Mouse (Mus musculus): ENCODE measurements around the gene Carm1.
"Not testable (repeated sequence)": the region's sequence is repeated elsewhere in the genome, so short reads cannot be mapped to it uniquely, and the experiment has no call there.

The Carm1 gene

GRCm38 (mm10) chr9:21546789-21547074 lies at the start of gene Carm1:
Gene Carm1, plus strand, starts transcription at chr9:21546894.
- DNase-seq (ENCODE audit: low read depth) = no peak

DNA sequence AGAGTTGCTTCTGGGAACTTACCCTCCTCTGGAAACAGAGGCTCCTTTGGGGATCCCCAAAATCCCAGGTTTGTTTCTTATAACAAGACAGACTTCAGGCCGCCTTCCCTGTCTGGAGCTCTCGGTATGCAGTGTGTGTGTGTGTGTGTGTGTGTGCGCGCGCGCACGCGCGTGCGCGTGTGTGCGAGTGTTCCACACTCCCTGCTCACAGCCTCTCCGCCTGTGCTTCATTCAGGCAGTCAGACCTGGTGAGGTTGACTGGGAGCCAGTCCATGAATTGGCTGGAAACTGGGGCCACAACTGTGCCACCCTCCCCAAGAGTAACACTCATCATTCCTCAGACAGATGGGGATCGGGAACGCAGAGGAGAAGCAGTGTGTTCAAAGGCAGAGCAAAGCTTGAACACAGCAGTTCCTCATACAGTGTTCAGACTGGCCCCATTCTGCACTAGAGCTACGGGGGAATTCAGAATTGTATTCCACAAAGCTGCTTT lies 49.6 kb upstream of the Carm1 start:
- DNase-seq (ENCODE audit: low read depth) = no peak

- DNase-seq (ENCODE audit: low read depth) = peak; percentile 76
Observed at GRCm38 (mm10) chr9:21497664-21498063, 49.0 kb upstream of the Carm1 start.

DNA sequence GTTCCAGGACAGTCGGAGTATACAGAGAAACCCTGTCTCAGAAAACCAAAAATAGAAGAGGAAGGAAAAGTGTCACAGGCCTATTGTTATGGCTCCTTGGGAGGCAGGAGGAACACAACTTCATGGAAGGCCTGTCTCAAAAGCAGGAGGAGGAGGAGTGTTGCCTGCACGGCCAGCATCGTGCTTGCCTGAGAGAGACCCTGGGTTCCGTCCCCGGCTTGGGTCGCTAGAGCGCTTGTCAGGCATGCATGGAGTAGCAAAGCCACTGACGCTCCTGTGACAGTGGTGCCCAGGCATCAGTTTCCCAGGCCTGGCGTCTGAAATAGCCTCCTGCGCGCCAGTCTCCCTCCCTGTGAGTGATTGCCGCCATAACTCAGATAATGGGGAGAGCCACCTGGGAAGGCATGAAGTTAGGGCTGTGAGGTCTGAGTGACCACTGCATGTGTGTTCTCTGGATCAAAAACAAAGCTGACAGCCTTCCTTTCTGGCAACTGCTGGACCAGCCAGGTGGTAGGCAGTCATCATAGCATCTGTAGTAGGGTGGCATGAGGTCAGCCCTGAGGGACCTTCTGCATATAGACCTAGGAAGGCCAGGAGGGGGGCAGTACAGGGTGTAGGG lies 48.3 kb upstream of the Carm1 start:
- no peak for DNase-seq (ENCODE audit: low read depth)

GRCm38 (mm10) chr9:21503352-21503751 lies 43.3 kb upstream of the Carm1 start:
- DNase-seq (ENCODE audit: low read depth) = no peak

DNA sequence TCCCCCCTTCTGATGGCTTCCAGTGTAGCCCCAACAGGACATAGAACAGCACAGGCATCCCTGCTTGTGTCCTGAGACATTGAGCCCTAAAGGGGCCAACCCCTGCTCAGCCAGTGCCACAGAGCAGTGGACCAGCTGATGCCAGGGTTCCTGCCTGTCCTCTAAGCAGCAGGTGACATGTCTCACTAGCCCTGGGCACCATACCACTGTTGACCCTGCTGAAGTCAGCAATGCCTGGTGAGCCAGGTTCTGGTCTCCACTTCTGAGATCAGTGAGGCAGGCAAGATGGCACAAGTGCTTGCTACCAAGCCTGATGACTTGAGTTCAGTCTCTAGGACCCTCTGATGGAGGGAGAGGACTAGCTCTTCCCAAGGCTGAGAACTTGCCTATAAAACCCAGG lies 40.9 kb upstream of the Carm1 start:
- DNase-seq (ENCODE audit: low read depth) = no peak

- DNase-seq (ENCODE audit: low read depth) = no peak
Observed at GRCm38 (mm10) chr9:21507753-21508430, 38.8 kb upstream of the Carm1 start.

GRCm38 (mm10) chr9:21508871-21509404 lies 37.8 kb upstream of the Carm1 start:
- peak; percentile 18 for DNase-seq (ENCODE audit: low read depth)

DNA sequence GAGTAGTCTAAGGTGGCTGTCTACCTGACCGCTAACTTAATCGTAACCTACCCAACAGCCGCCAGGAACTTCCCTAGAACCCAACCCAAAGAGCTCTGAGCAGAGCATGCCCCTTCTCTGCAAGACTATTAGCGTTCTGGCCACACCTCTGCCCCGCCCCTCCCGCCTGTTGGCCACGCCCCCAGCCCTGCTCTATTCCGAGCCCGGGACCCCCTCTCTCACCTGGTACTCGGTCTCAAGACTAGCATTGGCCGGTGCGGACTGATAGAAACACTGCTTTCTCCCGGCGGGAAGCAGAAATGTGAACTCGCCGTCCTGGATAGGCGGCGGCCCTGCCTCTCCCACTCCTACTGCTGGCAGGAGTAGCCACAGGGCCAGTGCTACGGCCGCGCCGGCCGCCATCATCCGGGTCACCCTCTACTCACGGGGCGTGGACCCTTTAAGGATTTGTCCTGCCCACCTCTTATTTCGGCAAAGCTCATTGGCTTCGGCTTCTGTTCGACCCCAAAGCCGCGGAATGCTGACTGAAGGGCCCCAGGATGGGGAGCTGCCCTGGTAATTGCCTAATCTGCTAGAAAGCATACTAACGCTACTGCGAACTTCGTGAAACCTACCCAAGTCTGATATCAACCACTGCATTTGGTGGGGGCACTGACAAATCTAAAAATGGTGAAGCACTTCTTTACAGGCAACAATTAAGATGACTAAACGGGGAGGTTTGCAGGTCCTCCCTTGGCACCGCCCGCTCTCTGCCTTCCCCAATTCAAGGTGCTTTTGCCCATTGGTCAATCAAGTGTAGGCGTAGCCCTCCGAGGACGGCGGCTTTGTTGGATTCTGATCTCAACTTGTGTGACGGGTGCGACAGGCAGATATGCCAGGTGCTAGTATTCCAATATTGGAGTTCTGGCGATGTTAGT lies 36.7 kb upstream of the Carm1 start, which contains the start of gene Tmed1:
TSS of gene Tmed1 (minus strand) at position 481 of the 917 bp plus-strand sequence.
- peak; percentile 94 for DNase-seq (ENCODE audit: low read depth)

- no peak for DNase-seq (ENCODE audit: low read depth)
Observed at GRCm38 (mm10) chr9:21510689-21511015, 36.0 kb upstream of the Carm1 start.

DNA sequence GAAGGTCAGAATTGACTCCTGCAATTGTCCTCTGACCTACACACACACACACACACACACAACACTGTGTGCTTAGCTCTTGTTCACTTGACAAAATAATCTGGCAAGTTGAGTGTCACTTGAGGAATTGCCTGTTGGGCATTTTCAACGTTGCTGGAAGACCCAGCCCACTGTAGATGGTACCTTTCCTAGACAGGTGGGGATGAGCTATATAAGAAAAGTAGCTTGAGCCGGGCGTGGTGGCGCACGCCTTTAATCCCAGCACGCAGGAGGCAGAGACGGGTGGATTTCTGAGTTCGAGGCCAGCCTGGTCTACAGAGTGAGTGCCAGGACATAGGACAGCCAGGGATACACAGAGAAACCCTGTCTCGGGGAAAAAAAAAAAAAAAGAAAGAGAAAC lies 35.6 kb upstream of the Carm1 start:
- DNase-seq (ENCODE audit: low read depth) = no peak

GRCm38 (mm10) chr9:21513466-21513865 lies 33.2 kb upstream of the Carm1 start:
- no peak for DNase-seq (ENCODE audit: low read depth)

- DNase-seq (ENCODE audit: low read depth) = no peak
Observed at GRCm38 (mm10) chr9:21517947-21518495, 28.7 kb upstream of the Carm1 start.

- DNase-seq (ENCODE audit: low read depth) = not testable (repeated sequence)
Observed at GRCm38 (mm10) chr9:21518690-21519089, 28.0 kb upstream of the Carm1 start.

DNA sequence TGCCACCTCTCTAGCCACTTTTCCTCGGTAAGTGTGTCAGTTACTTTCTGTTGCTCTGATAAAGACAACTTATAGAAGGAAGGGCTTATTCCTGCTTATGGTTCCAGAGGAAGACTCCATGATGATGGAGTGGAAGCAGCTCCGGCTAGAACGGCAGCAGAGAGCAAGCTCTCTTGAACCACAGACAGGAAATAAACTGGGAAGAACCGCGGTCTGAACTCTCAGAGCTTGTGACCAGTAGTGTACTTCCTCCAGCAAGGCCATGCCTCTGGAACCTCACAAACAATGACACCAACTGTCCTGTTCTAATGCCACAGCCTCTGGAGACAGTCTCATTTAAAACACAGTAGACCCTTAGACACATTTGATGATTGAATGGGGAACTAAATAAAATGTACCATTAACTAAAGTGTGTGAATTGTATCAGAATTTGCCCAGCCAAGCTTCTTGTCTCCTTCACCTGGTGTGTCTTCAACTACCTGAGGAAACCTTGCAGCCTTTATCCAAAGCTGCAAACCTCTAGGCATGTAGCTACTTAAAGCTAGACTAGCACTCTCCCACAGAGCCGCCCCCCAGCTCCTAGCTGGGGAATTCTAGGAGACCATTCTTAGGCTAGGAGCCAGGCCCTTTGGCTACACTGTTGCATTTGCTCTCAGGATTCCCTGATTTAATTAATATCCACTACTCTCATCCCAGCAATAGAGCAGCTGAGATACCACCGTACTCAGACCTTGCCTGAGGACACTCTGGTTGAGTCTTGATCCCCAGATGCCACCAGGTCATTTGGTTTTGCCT lies 21.4 kb upstream of the Carm1 start:
- DNase-seq (ENCODE audit: low read depth) = peak; percentile 40

DNA sequence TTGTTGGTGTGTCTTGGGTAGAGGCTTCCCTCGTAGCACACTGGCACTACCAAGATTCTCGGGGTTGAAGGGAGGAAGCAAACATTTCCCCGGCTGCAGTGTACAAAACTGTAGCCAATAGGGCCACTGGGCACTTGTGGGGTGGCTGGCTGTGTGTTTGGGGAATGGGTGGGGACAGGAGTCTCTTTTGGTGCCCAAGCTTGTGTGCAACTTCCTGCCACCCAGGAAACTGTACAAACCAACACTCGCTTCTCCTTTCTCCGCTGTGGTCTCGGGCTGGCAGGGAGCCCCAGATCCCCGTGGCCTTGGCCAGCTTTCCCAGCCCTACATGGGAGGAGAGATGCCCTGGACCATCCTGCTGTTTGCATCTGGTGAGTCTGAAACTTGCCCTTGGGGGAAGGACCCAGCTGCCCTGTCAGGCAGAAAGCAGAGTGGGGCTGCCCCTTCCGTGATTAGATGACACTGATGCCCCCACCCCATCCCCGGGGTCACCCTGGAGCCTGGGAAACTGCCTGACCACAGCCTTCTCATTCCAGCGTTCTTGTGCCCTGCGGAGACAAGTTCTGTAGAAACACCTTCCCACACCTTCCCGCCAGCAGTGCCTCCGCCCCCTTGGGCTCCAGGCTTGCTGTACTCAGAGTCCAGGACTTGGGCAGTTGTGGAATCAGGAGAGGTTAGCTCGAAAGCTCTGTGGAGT lies 20.6 kb upstream of the Carm1 start, which contains the start of gene AB124611:
TSS of gene AB124611 (plus strand) at position 240 of the 697 bp plus-strand sequence.
- DNase-seq (ENCODE audit: low read depth) = no peak

- no peak for DNase-seq (ENCODE audit: low read depth)
Observed at GRCm38 (mm10) chr9:21526634-21526944, 20.1 kb upstream of the Carm1 start.

DNA sequence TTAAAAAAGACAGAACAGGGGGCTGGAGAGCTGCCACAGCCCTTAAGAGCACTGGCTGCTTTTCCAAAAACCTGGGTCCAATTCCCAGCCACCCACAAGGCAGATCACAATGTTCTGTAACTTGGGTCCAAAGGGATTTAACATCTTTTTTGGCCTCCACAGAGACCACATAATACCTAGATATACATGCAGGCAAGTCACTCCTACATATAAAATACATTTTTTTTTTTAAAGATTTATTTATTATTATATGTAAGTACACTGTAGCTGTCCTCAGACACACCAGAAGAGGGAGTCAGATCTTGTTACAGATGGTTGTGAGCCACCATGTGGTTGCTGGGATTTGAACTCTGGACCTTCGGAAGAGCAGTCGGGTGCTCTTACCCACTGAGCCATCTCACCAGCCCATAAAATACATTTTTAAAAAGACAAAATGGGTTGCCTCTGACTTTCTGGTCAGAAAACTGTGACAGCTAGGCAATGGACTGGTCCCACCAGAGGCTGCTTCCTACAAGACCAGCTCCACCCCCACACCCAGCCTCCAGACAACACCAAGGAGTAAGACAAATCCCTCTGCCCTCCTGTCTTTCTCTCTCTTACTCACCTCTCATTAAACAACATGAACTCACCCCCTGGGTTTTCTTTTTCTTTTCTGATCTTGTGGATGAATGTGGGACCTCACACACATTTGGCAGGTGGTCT lies 19.4 kb upstream of the Carm1 start:
- no peak for DNase-seq (ENCODE audit: low read depth)

- no peak for DNase-seq (ENCODE audit: low read depth)
Observed at GRCm38 (mm10) chr9:21527917-21528324, 18.8 kb upstream of the Carm1 start.

- no peak for DNase-seq (ENCODE audit: low read depth)
Observed at GRCm38 (mm10) chr9:21536501-21536900, 10.2 kb upstream of the Carm1 start.
